Mouse (Mus musculus) hindbrain, embryonic 11.5 days (tissue): ENCODE data around the gene Pcbp1. TPM values are rescaled to one million over a fixed set of nuclear protein-coding genes. Genes with fewer than 3 reads are reported as not detected.
"Not testable (repeated sequence)": the region's sequence is repeated elsewhere in the genome, so short reads cannot be mapped to it uniquely, and the experiment has no call there.

ENCODE experiments used
- ATAC-seq: fragments of 200-750 bp; cut with Nextera tagmentation; 2 replicates; pipeline ENCODE4 v1.8.0; 2017; ENCODE audit warnings: mild to moderate bottlenecking, moderate TSS enrichment, moderate library complexity; ENCODE audit not compliant: low FRiP score
- DNase-seq: peaks from one replicate; pipeline ENCODE4 v3.0.0-alpha.2; 2015; ENCODE audit warnings: low spot score
- H3K27ac ChIP-seq: fragments of 300-500 bp; sonication (generic); 2 replicates; pipeline ENCODE4 v1.5.1; 2014; ENCODE audit warnings: mild to moderate bottlenecking, low read depth, low read length
- H3K27me3 ChIP-seq: fragments of 300-500 bp; sonication (generic); 2 replicates; pipeline ENCODE4 v1.6.1; 2014; ENCODE audit warnings: mild to moderate bottlenecking, low read length, moderate library complexity, mixed read lengths; ENCODE audit not compliant: control insufficient read depth, insufficient read depth
- H3K36me3 ChIP-seq: fragments of 300-500 bp; sonication (generic); 2 replicates; pipeline ENCODE4 v1.6.1; 2014; ENCODE audit warnings: mild to moderate bottlenecking, low read length, moderate library complexity, mixed read lengths; ENCODE audit not compliant: control insufficient read depth, insufficient read depth
- H3K4me1 ChIP-seq: fragments of 300-500 bp; sonication (generic); replicated peaks from 2 replicates; pipeline ENCODE4 v1.6.1; 2014; ENCODE audit warnings: low read length, mixed read lengths; ENCODE audit not compliant: control insufficient read depth, insufficient read depth
- H3K4me2 ChIP-seq: fragments of 300-500 bp; sonication (generic); replicated peaks from 2 replicates; pipeline ENCODE4 v1.6.1; 2014; ENCODE audit warnings: mild to moderate bottlenecking, low read depth, low read length
- H3K4me3 ChIP-seq: fragments of 300-500 bp; sonication (generic); 2 replicates; pipeline ENCODE4 v1.5.1; 2014; ENCODE audit warnings: low read depth, low read length
- H3K9ac ChIP-seq: fragments of 300-500 bp; sonication (generic); 2 replicates; pipeline ENCODE4 v1.6.1; 2014; ENCODE audit warnings: low read depth, low read length
- H3K9me3 ChIP-seq: fragments of 300-500 bp; sonication (generic); 2 replicates; pipeline ENCODE4 v1.6.1; 2016; ENCODE audit warnings: low read length; ENCODE audit not compliant: control insufficient read depth
- WGBS: fragments of 180-500 bp; shearing (Covaris S2); extraction: QIAGEN DNeasy Blood & Tissue Kit; methylation state at CpG from one replicate; pipeline ENCODE4 v1.1.7; 2014; 5-methylcytosine and 5-hydroxymethylcytosine counted together
- polyA plus RNA-seq: library from polyadenylated mRNA; unstranded; fragments of >200 nt; fragmentation: Nextera tagmentation; extraction: Ambion mirVana; gene quantifications from 2 replicates; pipeline ENCODE4 v1.2.1, GENCODE M21; 2014

Gene Pcbp1
- polyA plus RNA-seq, 1 experiment from 2014 or later = 382 TPM

DNA sequence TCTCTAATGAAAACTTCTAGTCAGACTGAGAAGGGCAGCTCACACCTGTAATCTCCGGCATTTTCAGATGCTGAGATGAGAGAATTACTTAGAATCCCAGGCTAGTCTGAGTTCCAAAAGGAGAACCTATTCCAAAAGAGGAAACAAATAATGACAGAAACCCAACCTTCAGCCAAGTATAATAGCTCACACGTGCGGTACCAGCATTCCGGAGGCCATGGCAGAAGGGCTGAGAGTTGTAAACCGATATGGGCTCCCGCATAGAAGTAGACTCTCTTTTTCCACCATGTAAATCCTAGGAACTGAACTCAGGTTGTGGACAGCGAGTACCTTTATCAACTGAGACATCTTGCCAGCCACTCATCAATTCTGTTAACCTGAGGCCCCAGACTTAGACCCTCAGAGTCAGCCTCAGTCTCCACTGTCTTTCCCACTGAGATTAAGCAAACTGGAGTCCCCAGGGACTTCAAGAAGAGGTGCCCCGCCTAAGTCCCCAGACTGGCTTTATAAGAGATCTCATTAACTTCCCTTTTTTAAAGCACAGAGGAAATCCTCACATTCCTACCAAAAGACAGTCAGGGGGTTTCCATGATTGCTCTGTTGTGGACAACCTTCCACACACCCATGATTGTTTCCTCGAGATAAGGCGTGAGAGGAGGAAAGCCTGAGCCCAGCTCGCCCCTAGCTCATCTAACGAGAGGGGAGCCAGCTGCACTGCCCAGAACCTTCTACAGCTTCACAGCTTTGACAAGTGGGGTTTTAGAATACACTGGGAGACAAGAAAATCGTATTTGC is 32.5 kb downstream of the Pcbp1 start:
- no peak for DNase-seq
- H3K27ac ChIP-seq = no peak overlapping the region
- no peaks in the 10 kb centered on the region for H3K4me1 ChIP-seq
- no peak overlapping the region for H3K4me3 ChIP-seq
- no peak for ATAC-seq
- no peaks in the 10 kb centered on the region for H3K27me3 ChIP-seq
- 74% methylated on average over 13 of the region's 13 CpGs for WGBS
- H3K36me3 ChIP-seq = no peaks in the 10 kb centered on the region
- H3K9ac ChIP-seq = no peak overlapping the region
- H3K9me3 ChIP-seq = no peaks in the 10 kb centered on the region
- no peak overlapping the region for H3K4me2 ChIP-seq

GRCm38 (mm10) chr6:86490413-86490812 is 35.7 kb downstream of the Pcbp1 start:
- not testable (repeated sequence) for DNase-seq, H3K4me1 ChIP-seq, H3K27me3 ChIP-seq, ATAC-seq, H3K4me3 ChIP-seq, H3K9me3 ChIP-seq, H3K4me2 ChIP-seq, H3K27ac ChIP-seq, H3K36me3 ChIP-seq, H3K9ac ChIP-seq
- 94% methylated on average over 8 of the region's 8 CpGs for WGBS

DNA sequence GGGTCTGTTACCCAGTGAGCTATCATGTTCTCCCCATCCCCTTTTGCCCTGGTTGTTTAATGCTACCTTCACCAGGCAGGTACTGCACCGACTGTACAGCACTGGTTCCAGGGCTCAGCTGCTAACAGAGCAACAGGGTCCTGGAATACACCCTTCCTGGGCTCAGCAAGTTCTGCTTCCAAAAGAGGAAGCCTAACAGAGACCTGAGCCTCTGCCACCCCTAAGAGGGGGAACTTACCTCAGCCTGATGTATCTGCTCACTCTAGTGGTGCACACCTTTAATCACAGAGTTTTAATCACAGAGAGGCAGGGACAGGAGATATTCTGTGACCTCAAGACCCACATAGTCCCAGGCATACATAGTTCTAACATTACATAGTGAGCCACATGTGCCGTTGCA is 36.2 kb downstream of the Pcbp1 start:
- no peak for ATAC-seq
- Histone ChIP-seq H3K9me3 (no peaks in the 10 kb centered on the region), H3K4me1 (peaks cover 4% of the 10 kb centered on the region), H3K36me3 (no peaks in the 10 kb centered on the region), H3K4me2 (no peak overlapping the region), H3K9ac (no peak overlapping the region), H3K27me3 (no peaks in the 10 kb centered on the region), H3K27ac (no peak overlapping the region), H3K4me3 (no peak overlapping the region)
- DNase-seq = no peak
- WGBS = 96% methylated on average over 2 of the region's 2 CpGs

- no peak overlapping the region for H3K4me3 ChIP-seq
These were observed 38.0 kb downstream of the Pcbp1 start for GRCm38 (mm10) chr6:86488149-86488485.

GRCm38 (mm10) chr6:86487358-86488148 is 38.6 kb downstream of the Pcbp1 start:
- Histone ChIP-seq H3K4me1 (peaks cover 4% of the 10 kb centered on the region), H3K9me3 (no peaks in the 10 kb centered on the region), H3K27ac (peak overlapping the region; percentile 93), H3K4me2 (peak overlapping the region; percentile 25; the same call in 1 of the 2 replicates), H3K27me3 (no peaks in the 10 kb centered on the region), H3K4me3 (no peak overlapping the region), H3K9ac (peak overlapping the region; percentile 64), H3K36me3 (no peaks in the 10 kb centered on the region)
- WGBS = 10% methylated on average over 24 of the region's 24 CpGs
- DNase-seq (peak; percentile 86), ATAC-seq (peak; percentile 94)

More at GRCm38 (mm10) chr6:86488149-86488485, 38.0 kb downstream of the Pcbp1 start:
- H3K9me3 ChIP-seq = no peaks in the 10 kb centered on the region
- no peaks in the 10 kb centered on the region for H3K36me3 ChIP-seq
- peak overlapping the region; percentile 93 for H3K27ac ChIP-seq
- H3K27me3 ChIP-seq = no peaks in the 10 kb centered on the region
- H3K9ac ChIP-seq = peak overlapping the region; percentile 64
- no peak overlapping the region for H3K4me2 ChIP-seq
- peaks cover 4% of the 10 kb centered on the region for H3K4me1 ChIP-seq
- 44% methylated on average over 3 of the region's 3 CpGs for WGBS
- no peak for ATAC-seq
- DNase-seq = no peak

GRCm38 (mm10) chr6:86485943-86486640 is 40.0 kb downstream of the Pcbp1 start:
- peaks cover 4% of the 10 kb centered on the region for H3K4me1 ChIP-seq
- no peak overlapping the region for H3K4me2 ChIP-seq
- WGBS = 80% methylated on average over 6 of the region's 7 CpGs
- DNase-seq (no peak), ATAC-seq (no peak)
- no peak overlapping the region for H3K27ac ChIP-seq
- H3K9me3 ChIP-seq = no peaks in the 10 kb centered on the region
- no peaks in the 10 kb centered on the region for H3K27me3 ChIP-seq
- H3K36me3 ChIP-seq = no peaks in the 10 kb centered on the region
- H3K4me3 ChIP-seq = no peak overlapping the region
- no peak overlapping the region for H3K9ac ChIP-seq

DNA sequence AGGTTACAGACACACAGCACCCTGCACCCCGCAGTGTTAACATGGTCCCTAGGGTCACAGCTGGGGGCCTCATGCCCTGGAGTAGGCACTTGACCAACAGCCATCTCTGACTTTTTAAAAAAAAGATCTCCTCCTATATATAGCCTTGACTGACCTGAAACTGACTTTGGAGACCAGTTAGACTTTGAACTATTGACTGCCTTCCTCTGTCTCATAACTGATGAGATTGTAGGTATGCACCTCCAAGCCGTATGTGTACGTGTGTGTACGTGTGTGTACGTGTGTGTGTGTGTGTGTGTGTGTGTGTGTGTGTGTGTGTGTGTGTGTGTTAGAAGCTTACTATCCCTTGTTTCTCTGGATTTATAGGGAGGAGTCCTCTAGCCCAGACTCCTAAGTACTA is 44.2 kb downstream of the Pcbp1 start:
- no peak overlapping the region for H3K4me2 ChIP-seq
- H3K9me3 ChIP-seq = no peaks in the 10 kb centered on the region
- H3K27ac ChIP-seq = no peak overlapping the region
- no peak overlapping the region for H3K9ac ChIP-seq
- DNase-seq (no peak), ATAC-seq (no peak)
- H3K36me3 ChIP-seq = no peaks in the 10 kb centered on the region
- H3K4me3 ChIP-seq = no peak overlapping the region
- H3K27me3 ChIP-seq = no peaks in the 10 kb centered on the region
- no peaks in the 10 kb centered on the region for H3K4me1 ChIP-seq
- 95% methylated on average over 5 of the region's 5 CpGs for WGBS

DNA sequence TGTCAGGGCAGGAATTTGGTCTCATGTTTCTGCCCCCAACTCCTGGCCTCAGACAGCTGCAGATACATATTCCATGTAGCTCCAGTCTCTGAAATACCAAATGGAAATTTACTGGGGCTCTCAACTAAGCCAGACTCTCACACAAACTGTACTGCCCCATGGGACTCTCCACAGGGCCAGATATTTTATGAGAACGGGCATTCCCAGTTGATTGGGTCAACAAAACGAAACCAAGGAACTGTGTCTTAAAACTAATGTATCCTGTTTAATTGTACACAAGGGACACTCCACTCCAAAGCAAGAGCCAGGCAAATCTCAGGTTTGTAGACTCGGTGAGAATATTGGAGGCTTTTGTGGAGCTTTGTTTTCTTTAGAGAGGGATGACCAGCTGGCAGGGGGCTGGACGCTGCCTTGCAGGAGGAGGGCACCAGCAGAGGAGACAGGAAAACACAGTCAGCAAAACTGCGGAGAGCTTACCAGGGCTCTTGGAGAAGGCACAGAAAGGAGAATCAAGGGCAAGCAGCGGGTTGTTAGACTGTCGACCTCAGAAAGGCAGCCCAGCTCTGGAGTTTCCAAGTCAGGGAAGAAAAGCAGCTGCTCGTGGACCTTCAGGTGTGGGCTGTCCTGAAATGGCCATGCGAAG is 45.8 kb downstream of the Pcbp1 start:
- Histone ChIP-seq H3K27me3 (no peaks in the 10 kb centered on the region), H3K27ac (no peak overlapping the region), H3K4me1 (no peaks in the 10 kb centered on the region), H3K4me2 (no peak overlapping the region), H3K36me3 (no peaks in the 10 kb centered on the region), H3K9me3 (no peaks in the 10 kb centered on the region), H3K4me3 (no peak overlapping the region), H3K9ac (peak overlapping the region; percentile 11; the same call in 1 of the 2 replicates)
- peak; percentile 30 for DNase-seq
- ATAC-seq = no peak
- 41% methylated on average over 9 of the region's 9 CpGs for WGBS
